ENCODE assay signal across 8 mouse cellular contexts in genomic region chr17:44777337-44777804, GRCm38 (mm10). TPM values are rescaled to one million over a fixed set of nuclear protein-coding genes. Genes with fewer than 3 reads are reported as not detected.
DNase-seq lines count a peak whose midpoint lies in the region; ATAC-seq and TF ChIP-seq lines count a peak whose summit lies in the region.

No protein-coding gene starts in this region.

- peak overlapping the region; percentile 91 for H3K9ac ChIP-seq in embryonic facial prominence, embryonic 13.5 days
- peak overlapping the region; percentile 93 for H3K9ac ChIP-seq in kidney, embryonic 14.5 days (ENCODE audit: low read depth, low read length)
- H3K9ac ChIP-seq in limb, embryonic 15.5 days: peak overlapping the region; percentile 87
- peak overlapping the region; percentile 89 for H3K9ac ChIP-seq in midbrain, postnatal 0 days (replicated peaks; ENCODE audit: low read length, poor library complexity, severe bottlenecking)
- H3K9ac ChIP-seq in stomach, embryonic 14.5 days (replicated peaks; ENCODE audit: low read depth, low read length): peak overlapping the region; percentile 93

- no peaks in the 10 kb centered on the region for H3K27me3 ChIP-seq in embryonic facial prominence, embryonic 13.5 days
- H3K27me3 ChIP-seq in kidney, embryonic 14.5 days (ENCODE audit: control insufficient read depth, insufficient read depth, low read length): no peaks in the 10 kb centered on the region
- no peaks in the 10 kb centered on the region for H3K27me3 ChIP-seq in limb, embryonic 15.5 days
- no peaks in the 10 kb centered on the region for H3K27me3 ChIP-seq in midbrain, postnatal 0 days (ENCODE audit: insufficient read depth, low read length)
- no peaks in the 10 kb centered on the region for H3K27me3 ChIP-seq in stomach, embryonic 14.5 days (ENCODE audit: control insufficient read depth, insufficient read depth, low read length)

- H3K9me3 ChIP-seq in embryonic facial prominence, embryonic 13.5 days: no peaks in the 10 kb centered on the region
- no peaks in the 10 kb centered on the region for H3K9me3 ChIP-seq in kidney, embryonic 14.5 days (ENCODE audit: control insufficient read depth, low read length)
- no peaks in the 10 kb centered on the region for H3K9me3 ChIP-seq in limb, embryonic 15.5 days
- H3K9me3 ChIP-seq in midbrain, postnatal 0 days (ENCODE audit: low read length): no peaks in the 10 kb centered on the region
- no peaks in the 10 kb centered on the region for H3K9me3 ChIP-seq in stomach, embryonic 14.5 days (ENCODE audit: control insufficient read depth, low read depth, low read length)

- DNase-seq in 3134 (ENCODE audit: extremely low read depth, insufficient read length, low spot score): peak; percentile 87
- DNase-seq in adrenal gland, postnatal 14 days: peak; percentile 85
- DNase-seq in heart, adult 9 months (ENCODE audit: low spot score in 2 of 2): peak; percentile 67 to 72
- peak; percentile 72 for DNase-seq in midbrain, postnatal 0 days (ENCODE audit: low spot score)

- WGBS in embryonic facial prominence, embryonic 13.5 days: under 1% methylated on average over 35 of the region's 35 CpGs
- under 1% methylated on average over 32 of the region's 35 CpGs for WGBS in kidney, embryonic 14.5 days
- under 1% methylated on average over 35 of the region's 35 CpGs for WGBS in limb, embryonic 15.5 days
- WGBS in midbrain, postnatal 0 days: under 1% methylated on average over 33 of the region's 35 CpGs
- WGBS in stomach, embryonic 14.5 days: 0% methylated on average over 35 of the region's 35 CpGs

- peak; percentile 42 for TF ChIP-seq CTCF in midbrain, postnatal 0 days (IDR thresholded peaks at IDR 0.05)

- ATAC-seq in embryonic facial prominence, embryonic 13.5 days (ENCODE audit: insufficient number of reproducible peaks, insufficient read depth, low FRiP score, low TSS enrichment, low read depth): peak; percentile 83
- peak; percentile 84 for ATAC-seq in kidney, embryonic 14.5 days (ENCODE audit: low FRiP score, low TSS enrichment)
- peak; percentile 82 for ATAC-seq in limb, embryonic 15.5 days (ENCODE audit: insufficient number of reproducible peaks, low FRiP score, low TSS enrichment, low read depth)
- ATAC-seq in midbrain, postnatal 0 days (ENCODE audit: low FRiP score): peak; percentile 87
- ATAC-seq in stomach, embryonic 14.5 days (ENCODE audit: insufficient number of reproducible peaks, insufficient read depth, low FRiP score, low read depth): peak; percentile 88

- H3K36me3 ChIP-seq in embryonic facial prominence, embryonic 13.5 days: no peaks in the 10 kb centered on the region
- H3K36me3 ChIP-seq in kidney, embryonic 14.5 days (ENCODE audit: control insufficient read depth, insufficient read depth, low read length): no peaks in the 10 kb centered on the region
- no peaks in the 10 kb centered on the region for H3K36me3 ChIP-seq in limb, embryonic 15.5 days
- no peaks in the 10 kb centered on the region for H3K36me3 ChIP-seq in midbrain, postnatal 0 days (ENCODE audit: insufficient read depth, low read length)
- no peaks in the 10 kb centered on the region for H3K36me3 ChIP-seq in stomach, embryonic 14.5 days (ENCODE audit: control insufficient read depth, insufficient read depth, low read length)

- H3K27ac ChIP-seq in embryonic facial prominence, embryonic 13.5 days: peak overlapping the region; percentile 91
- H3K27ac ChIP-seq in kidney, embryonic 14.5 days (ENCODE audit: low read depth, low read length): peak overlapping the region; percentile 90
- H3K27ac ChIP-seq in limb, embryonic 15.5 days: peak overlapping the region; percentile 94
- H3K27ac ChIP-seq in midbrain, postnatal 0 days (ENCODE audit: low read depth, low read length): peak overlapping the region; percentile 88
- peak overlapping the region; percentile 92 for H3K27ac ChIP-seq in stomach, embryonic 14.5 days (ENCODE audit: low read length)

- peak overlapping the region; percentile 71 for H3K4me2 ChIP-seq in embryonic facial prominence, embryonic 13.5 days
- H3K4me2 ChIP-seq in kidney, embryonic 14.5 days (replicated peaks; ENCODE audit: low read depth, low read length): peak overlapping the region; percentile 74
- H3K4me2 ChIP-seq in limb, embryonic 15.5 days: peak overlapping the region; percentile 73
- peak overlapping the region; percentile 67 for H3K4me2 ChIP-seq in midbrain, postnatal 0 days (ENCODE audit: low read depth, low read length, poor library complexity, severe bottlenecking)
- peak overlapping the region; percentile 72 for H3K4me2 ChIP-seq in stomach, embryonic 14.5 days (replicated peaks; ENCODE audit: low read depth, low read length)

- peak overlapping the region; percentile 72 for H3K4me3 ChIP-seq in embryonic facial prominence, embryonic 13.5 days
- peak overlapping the region; percentile 86 for H3K4me3 ChIP-seq in kidney, embryonic 14.5 days (ENCODE audit: low read length)
- peak overlapping the region; percentile 79 for H3K4me3 ChIP-seq in limb, embryonic 15.5 days
- peak overlapping the region; percentile 81 for H3K4me3 ChIP-seq in midbrain, postnatal 0 days (ENCODE audit: low read depth, low read length)
- H3K4me3 ChIP-seq in stomach, embryonic 14.5 days (ENCODE audit: low read depth, low read length): peak overlapping the region; percentile 79

- peaks cover 8% of the 10 kb centered on the region for H3K4me1 ChIP-seq in embryonic facial prominence, embryonic 13.5 days
- H3K4me1 ChIP-seq in kidney, embryonic 14.5 days (ENCODE audit: control insufficient read depth, insufficient read depth, low read length): peaks cover 7% of the 10 kb centered on the region; the same call in 1 of the 2 replicates
- H3K4me1 ChIP-seq in limb, embryonic 15.5 days: peaks cover 9% of the 10 kb centered on the region; the same call in 1 of the 2 replicates
- peaks cover 4% of the 10 kb centered on the region; the same call in 1 of the 2 replicates for H3K4me1 ChIP-seq in midbrain, postnatal 0 days (ENCODE audit: insufficient read depth, low read length)
- no peaks in the 10 kb centered on the region for H3K4me1 ChIP-seq in stomach, embryonic 14.5 days (ENCODE audit: control insufficient read depth, insufficient read depth, low read length)

RNA-seq across cellular contexts. Expression of gene Supt3, which starts 0.4 kb away (rescaled TPM):
- total RNA-seq in adrenal gland, postnatal 14 days (2021): 20.7 and 22.3 TPM in 2 replicates
- 24.5 and 25.4 TPM in 2 replicates for polyA plus RNA-seq in embryonic facial prominence, embryonic 13.5 days (2015; fragmentation: Nextera tagmentation; extraction: Ambion mirVana)
- polyA plus RNA-seq in kidney, embryonic 14.5 days (2014; fragmentation: Nextera tagmentation; extraction: Ambion mirVana): 22.4 and 26.5 TPM in 2 replicates
- 18.8 and 19.2 TPM in 2 replicates for polyA plus RNA-seq in limb, embryonic 15.5 days (2015; fragmentation: Nextera tagmentation; extraction: Ambion mirVana)
- total RNA-seq in midbrain, postnatal 0 days (2014; rRNA removed): 4.4 and 5.7 TPM in 2 replicates
- polyA plus RNA-seq in midbrain, postnatal 0 days (2015; fragmentation: Nextera tagmentation; extraction: Ambion mirVana): 23.3 and 24.0 TPM in 2 replicates
- polyA plus RNA-seq in stomach, embryonic 14.5 days (2014; fragmentation: Nextera tagmentation; extraction: Ambion mirVana): 27.0 and 27.5 TPM in 2 replicates

RNA-seq across cellular contexts. Expression of gene Runx2, which starts 37.2 kb away (rescaled TPM):
- 11.5 and 15.9 TPM in 2 replicates for total RNA-seq in adrenal gland, postnatal 14 days (2021)
- 40.2 and 41.5 TPM in 2 replicates for polyA plus RNA-seq in embryonic facial prominence, embryonic 13.5 days (2015; fragmentation: Nextera tagmentation; extraction: Ambion mirVana)
- polyA plus RNA-seq in kidney, embryonic 14.5 days (2014; fragmentation: Nextera tagmentation; extraction: Ambion mirVana): 0.57 and 2.4 TPM in 2 replicates
- 13.1 and 17.7 TPM in 2 replicates for polyA plus RNA-seq in limb, embryonic 15.5 days (2015; fragmentation: Nextera tagmentation; extraction: Ambion mirVana)
- 0.28 and 1.8 TPM in 2 replicates for total RNA-seq in midbrain, postnatal 0 days (2014; rRNA removed)
- 0.28 and 0.59 TPM in 2 replicates for polyA plus RNA-seq in midbrain, postnatal 0 days (2015; fragmentation: Nextera tagmentation; extraction: Ambion mirVana)
- polyA plus RNA-seq in stomach, embryonic 14.5 days (2014; fragmentation: Nextera tagmentation; extraction: Ambion mirVana): 1.00 and 2.3 TPM in 2 replicates

Comparison
In these comparisons a context has a peak if more than half of its experiments do, and no peak if none do; other contexts are left out.
1. Peak in every context shown above with its lines: DNase-seq, ATAC-seq, H3K4me3 ChIP-seq and H3K27ac ChIP-seq.